Mouse (Mus musculus): ENCODE data around the gene Slc44a4.
"Not testable (repeated sequence)": the region's sequence is repeated elsewhere in the genome, so short reads cannot be mapped to it uniquely, and the experiment has no call there.

DNA sequence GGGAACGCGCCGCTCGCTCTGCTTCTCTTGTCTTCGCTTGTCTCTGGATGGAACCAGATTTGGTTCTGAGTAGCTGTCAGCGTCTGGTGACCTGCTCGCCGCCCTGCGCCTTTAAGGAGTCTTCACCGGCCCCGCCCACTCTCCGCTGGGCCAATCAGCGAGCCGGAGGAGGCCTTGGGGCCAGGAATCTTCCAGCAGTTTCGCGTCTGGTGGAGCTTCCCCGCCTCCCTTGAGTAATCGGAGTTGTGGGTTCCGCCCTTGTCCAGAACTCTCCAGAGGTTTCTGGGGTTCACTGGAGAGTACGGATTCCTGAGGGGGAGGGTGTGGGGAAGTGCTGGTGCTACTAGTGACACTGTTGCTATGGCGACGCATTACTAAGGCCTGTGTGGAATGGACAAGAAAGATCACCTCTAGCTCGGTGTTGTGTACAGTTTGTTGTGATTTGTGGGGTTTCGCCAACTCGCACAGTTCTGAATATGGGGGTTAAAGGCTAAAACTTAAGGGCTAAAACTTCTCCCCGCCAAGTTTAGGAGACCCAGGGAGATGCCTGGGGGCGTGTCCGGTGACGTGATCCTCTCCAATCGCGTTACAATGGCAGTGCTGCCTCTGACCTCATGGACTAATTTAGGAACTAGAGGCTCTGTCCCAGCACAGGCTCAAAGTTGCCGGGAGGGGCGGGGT is 57.9 kb downstream of the Slc44a4 start, which contains the start of the genes Hspa1a and Hspa1l:
- TF ChIP-seq CTCF, EP300 (IDR thresholded peaks at IDR 0.05; ENCODE audit: low read depth): not testable (repeated sequence)
